Mouse (Mus musculus): ENCODE measurements around the gene Zfr2. TPM values are rescaled to one million over a fixed set of nuclear protein-coding genes. Genes with fewer than 3 reads are reported as not detected.

Zfr2 gene
- polyA plus RNA-seq, 1 experiment from 2014 or later = 18.2 TPM

Small RNA genes within 50 kb of the gene (microRNA-seq; reads per million reads assigned to microRNA genes)
- 11.8 reads per million, percentile 24 among the genes with 10 or more reads in this experiment for gene Mir3057

Other genes with a start within 250 kb of the Zfr2 start
- gene Gng7, start 218.2 kb upstream of the Zfr2 start, polyA plus RNA-seq (2016; fragmentation: Nextera tagmentation; extraction: Ambion mirVana) = 11.2 and 14.0 TPM in 2 replicates
- gene Diras1, start 207.5 kb upstream of the Zfr2 start, polyA plus RNA-seq (2016; fragmentation: Nextera tagmentation; extraction: Ambion mirVana) = 16.6 and 16.8 TPM in 2 replicates
- 33.9 and 40.2 TPM in 2 replicates for gene Slc39a3, start 195.7 kb upstream of the Zfr2 start, polyA plus RNA-seq (2016; fragmentation: Nextera tagmentation; extraction: Ambion mirVana)
- 272 and 275 TPM in 2 replicates for gene Sgta, start 173.0 kb upstream of the Zfr2 start, polyA plus RNA-seq (2016; fragmentation: Nextera tagmentation; extraction: Ambion mirVana)
- gene Thop1, start 163.1 kb upstream of the Zfr2 start, polyA plus RNA-seq (2016; fragmentation: Nextera tagmentation; extraction: Ambion mirVana) = 60.2 and 63.3 TPM in 2 replicates
- 0.08 and 0.51 TPM in 2 replicates for gene Creb3l3, start 134.3 kb upstream of the Zfr2 start, polyA plus RNA-seq (2016; fragmentation: Nextera tagmentation; extraction: Ambion mirVana)
- 230 and 232 TPM in 2 replicates for gene Map2k2, start 127.2 kb upstream of the Zfr2 start, polyA plus RNA-seq (2016; fragmentation: Nextera tagmentation; extraction: Ambion mirVana)
- gene Zbtb7a, start 97.9 kb upstream of the Zfr2 start, polyA plus RNA-seq (2016; fragmentation: Nextera tagmentation; extraction: Ambion mirVana) = 15.6 and 17.5 TPM in 2 replicates
- 67.6 and 70.6 TPM in 2 replicates for gene Pias4, start 65.2 kb upstream of the Zfr2 start, polyA plus RNA-seq (2016; fragmentation: Nextera tagmentation; extraction: Ambion mirVana)
- 515 and 520 TPM in 2 replicates for gene Eef2, start 56.5 kb upstream of the Zfr2 start, polyA plus RNA-seq (2016; fragmentation: Nextera tagmentation; extraction: Ambion mirVana)
- gene Dapk3, start 50.1 kb upstream of the Zfr2 start, polyA plus RNA-seq (2016; fragmentation: Nextera tagmentation; extraction: Ambion mirVana) = 87.7 and 88.4 TPM in 2 replicates
- gene 4930442H23Rik, start 49.3 kb upstream of the Zfr2 start, polyA plus RNA-seq (2016; fragmentation: Nextera tagmentation; extraction: Ambion mirVana) = not detected in 2 replicates
- gene Nmrk2, start 31.1 kb upstream of the Zfr2 start, polyA plus RNA-seq (2016; fragmentation: Nextera tagmentation; extraction: Ambion mirVana) = 0.14 TPM in 1 of 2 replicates, not detected in the other
- 34.0 and 43.6 TPM in 2 replicates for gene Atcay, start 2.3 kb upstream of the Zfr2 start, polyA plus RNA-seq (2016; fragmentation: Nextera tagmentation; extraction: Ambion mirVana)
- 5.1 and 6.2 TPM in 2 replicates for gene Matk, start 19.8 kb downstream of the Zfr2 start, polyA plus RNA-seq (2016; fragmentation: Nextera tagmentation; extraction: Ambion mirVana)
- gene Mrpl54, start 33.8 kb downstream of the Zfr2 start, polyA plus RNA-seq (2016; fragmentation: Nextera tagmentation; extraction: Ambion mirVana) = 157 and 176 TPM in 2 replicates
- 35.9 and 36.4 TPM in 2 replicates for gene Apba3, start 33.8 kb downstream of the Zfr2 start, polyA plus RNA-seq (2016; fragmentation: Nextera tagmentation; extraction: Ambion mirVana)
- gene Tjp3, start 58.4 kb downstream of the Zfr2 start, polyA plus RNA-seq (2016; fragmentation: Nextera tagmentation; extraction: Ambion mirVana) = 3.9 and 4.6 TPM in 2 replicates
- gene Pip5k1c, start 59.8 kb downstream of the Zfr2 start, polyA plus RNA-seq (2016; fragmentation: Nextera tagmentation; extraction: Ambion mirVana) = 89.7 and 99.3 TPM in 2 replicates
- gene Cactin, start 87.9 kb downstream of the Zfr2 start, polyA plus RNA-seq (2016; fragmentation: Nextera tagmentation; extraction: Ambion mirVana) = 54.1 and 54.9 TPM in 2 replicates
- 3.8 and 4.7 TPM in 2 replicates for gene Tbxa2r, start 95.6 kb downstream of the Zfr2 start, polyA plus RNA-seq (2016; fragmentation: Nextera tagmentation; extraction: Ambion mirVana)
- not detected in 2 replicates for gene Gipc3, start 110.1 kb downstream of the Zfr2 start, polyA plus RNA-seq (2016; fragmentation: Nextera tagmentation; extraction: Ambion mirVana)
- 95.6 TPM in 2 replicates for gene Hmg20b, start 117.3 kb downstream of the Zfr2 start, polyA plus RNA-seq (2016; fragmentation: Nextera tagmentation; extraction: Ambion mirVana)
- 16.0 and 16.8 TPM in 2 replicates for gene Mfsd12, start 124.3 kb downstream of the Zfr2 start, polyA plus RNA-seq (2016; fragmentation: Nextera tagmentation; extraction: Ambion mirVana)
- 0.80 and 1.1 TPM in 2 replicates for gene 4930404N11Rik, start 132.7 kb downstream of the Zfr2 start, polyA plus RNA-seq (2016; fragmentation: Nextera tagmentation; extraction: Ambion mirVana)
- gene Fzr1, start 145.4 kb downstream of the Zfr2 start, polyA plus RNA-seq (2016; fragmentation: Nextera tagmentation; extraction: Ambion mirVana) = 136 and 138 TPM in 2 replicates
- 75.6 and 77.9 TPM in 2 replicates for gene Dohh, start 151.3 kb downstream of the Zfr2 start, polyA plus RNA-seq (2016; fragmentation: Nextera tagmentation; extraction: Ambion mirVana)
- 5.0 and 5.3 TPM in 2 replicates for gene Gm48551, start 151.3 kb downstream of the Zfr2 start, polyA plus RNA-seq (2016; fragmentation: Nextera tagmentation; extraction: Ambion mirVana)
- 2.3 and 2.5 TPM in 2 replicates for gene Gm48552, start 155.8 kb downstream of the Zfr2 start, polyA plus RNA-seq (2016; fragmentation: Nextera tagmentation; extraction: Ambion mirVana)
- 2.1 and 2.7 TPM in 2 replicates for gene Smim24, start 159.9 kb downstream of the Zfr2 start, polyA plus RNA-seq (2016; fragmentation: Nextera tagmentation; extraction: Ambion mirVana)
- gene Nfic, start 222.5 kb downstream of the Zfr2 start, polyA plus RNA-seq (2016; fragmentation: Nextera tagmentation; extraction: Ambion mirVana) = 21.7 and 22.2 TPM in 2 replicates
- gene Celf5, start 249.6 kb downstream of the Zfr2 start, polyA plus RNA-seq (2016; fragmentation: Nextera tagmentation; extraction: Ambion mirVana) = 32.3 and 33.0 TPM in 2 replicates

Measured in neural tube, embryonic 12.5 days (tissue).